Mouse (Mus musculus): ENCODE results near the gene Isca2. TPM values are rescaled to one million over a fixed set of nuclear protein-coding genes. Genes with fewer than 3 reads are reported as not detected.

The Isca2 gene
- 137 and 151 TPM in 2 replicates for polyA plus RNA-seq (2015; fragmentation: Nextera tagmentation; extraction: Ambion mirVana)

GRCm38 (mm10) chr12:84772726-84773441 is at the start of gene Isca2, which contains the start of gene Npc2:
Gene Isca2 (plus strand): TSS chr12:84773251.
Gene Npc2 (minus strand): TSS chr12:84773152.
- H3K9ac ChIP-seq: peak within 1 kb of the TSS; percentile 79
- H3K4me2 ChIP-seq: peak within 1 kb of the TSS; percentile 84
- ATAC-seq (ENCODE audit: low FRiP score, low read depth): peak; percentile 99
- under 1% methylated on average over 48 of the region's 50 CpGs for WGBS
- peaks cover 37% of the 10 kb centered on the region for H3K4me1 ChIP-seq (replicated peaks)
- no peaks in the 10 kb centered on the region for H3K27me3 ChIP-seq
- no peaks in the 10 kb centered on the region for H3K36me3 ChIP-seq
- no peaks in the 10 kb centered on the region for H3K9me3 ChIP-seq
- peak within 1 kb of the TSS; percentile 87 for H3K27ac ChIP-seq (replicated peaks)
- H3K4me3 ChIP-seq: peak within 1 kb of the TSS; percentile 62

GRCm38 (mm10) chr12:84726391-84726790 is 46.7 kb upstream of the Isca2 start:
- no peaks in the 10 kb centered on the region for H3K27me3 ChIP-seq
- no peak overlapping the region for H3K9ac ChIP-seq
- ATAC-seq (ENCODE audit: low FRiP score, low read depth): no peak
- no peaks in the 10 kb centered on the region for H3K36me3 ChIP-seq
- no peak overlapping the region for H3K4me3 ChIP-seq
- H3K9me3 ChIP-seq: no peaks in the 10 kb centered on the region
- H3K4me1 ChIP-seq (replicated peaks): no peaks in the 10 kb centered on the region
- no peak overlapping the region for H3K4me2 ChIP-seq
- 88% methylated on average over 4 of the region's 4 CpGs for WGBS
- no peak overlapping the region for H3K27ac ChIP-seq (replicated peaks)

GRCm38 (mm10) chr12:84726986-84727385 is 46.1 kb upstream of the Isca2 start:
- Histone ChIP-seq H3K4me3 (no peak overlapping the region), H3K4me1 (replicated peaks) (no peaks in the 10 kb centered on the region), H3K4me2 (no peak overlapping the region), H3K27me3 (no peaks in the 10 kb centered on the region), H3K36me3 (no peaks in the 10 kb centered on the region), H3K27ac (replicated peaks) (no peak overlapping the region), H3K9ac (no peak overlapping the region), H3K9me3 (no peaks in the 10 kb centered on the region)
- 37% methylated on average over 4 of the region's 4 CpGs for whole genome bisulfite sequencing
- no peak for ATAC-seq (ENCODE audit: low FRiP score, low read depth)

GRCm38 (mm10) chr12:84727434-84727833 is 45.6 kb upstream of the Isca2 start:
- H3K9me3 ChIP-seq: no peaks in the 10 kb centered on the region
- no peak overlapping the region for H3K9ac ChIP-seq
- H3K4me1 ChIP-seq (replicated peaks): no peaks in the 10 kb centered on the region
- WGBS: 74% methylated on average over 5 of the region's 5 CpGs
- no peak overlapping the region for H3K4me3 ChIP-seq
- H3K27me3 ChIP-seq: no peaks in the 10 kb centered on the region
- no peak overlapping the region for H3K4me2 ChIP-seq
- no peak overlapping the region for H3K27ac ChIP-seq (replicated peaks)
- no peak for ATAC-seq (ENCODE audit: low FRiP score, low read depth)
- no peaks in the 10 kb centered on the region for H3K36me3 ChIP-seq

- ATAC-seq (ENCODE audit: low FRiP score, low read depth): no peak
These were observed 44.6 kb upstream of the Isca2 start for GRCm38 (mm10) chr12:84728421-84728820.

GRCm38 (mm10) chr12:84733366-84733765 is 39.7 kb upstream of the Isca2 start:
- WGBS: 77% methylated on average over 13 of the region's 13 CpGs
- no peaks in the 10 kb centered on the region for H3K27me3 ChIP-seq
- no peak overlapping the region for H3K4me2 ChIP-seq
- H3K4me3 ChIP-seq: no peak overlapping the region
- ATAC-seq (ENCODE audit: low FRiP score, low read depth): no peak
- H3K9ac ChIP-seq: no peak overlapping the region
- no peaks in the 10 kb centered on the region for H3K4me1 ChIP-seq (replicated peaks)
- no peaks in the 10 kb centered on the region for H3K36me3 ChIP-seq
- H3K27ac ChIP-seq (replicated peaks): no peak overlapping the region
- no peaks in the 10 kb centered on the region for H3K9me3 ChIP-seq

More at GRCm38 (mm10) chr12:84728421-84728820, 44.6 kb upstream of the Isca2 start:
- WGBS: 95% methylated on average over 10 of the region's 10 CpGs
- Histone ChIP-seq H3K4me1 (replicated peaks) (no peaks in the 10 kb centered on the region), H3K4me3 (no peak overlapping the region), H3K9me3 (no peaks in the 10 kb centered on the region), H3K27ac (replicated peaks) (no peak overlapping the region), H3K4me2 (no peak overlapping the region), H3K36me3 (no peaks in the 10 kb centered on the region), H3K9ac (no peak overlapping the region), H3K27me3 (no peaks in the 10 kb centered on the region)

- 87% methylated on average over 10 of the region's 10 CpGs for WGBS
- Histone ChIP-seq H3K27ac (replicated peaks) (no peak overlapping the region), H3K4me1 (replicated peaks) (no peaks in the 10 kb centered on the region), H3K36me3 (no peaks in the 10 kb centered on the region), H3K4me3 (no peak overlapping the region), H3K27me3 (no peaks in the 10 kb centered on the region), H3K9ac (no peak overlapping the region), H3K4me2 (no peak overlapping the region), H3K9me3 (no peaks in the 10 kb centered on the region)
- ATAC-seq (ENCODE audit: low FRiP score, low read depth): no peak
These were observed 29.6 kb upstream of the Isca2 start for GRCm38 (mm10) chr12:84743496-84743895.

- H3K4me2 ChIP-seq: no peak overlapping the region
- H3K4me3 ChIP-seq: no peak overlapping the region
- no peak overlapping the region for H3K27ac ChIP-seq (replicated peaks)
- no peaks in the 10 kb centered on the region for H3K27me3 ChIP-seq
- WGBS: 75% methylated on average over 4 of the region's 4 CpGs
- H3K4me1 ChIP-seq (replicated peaks): no peaks in the 10 kb centered on the region
- no peaks in the 10 kb centered on the region for H3K36me3 ChIP-seq
- no peak for ATAC-seq (ENCODE audit: low FRiP score, low read depth)
- no peak overlapping the region for H3K9ac ChIP-seq
- H3K9me3 ChIP-seq: no peaks in the 10 kb centered on the region
These were observed 27.4 kb upstream of the Isca2 start for GRCm38 (mm10) chr12:84745700-84746099.

GRCm38 (mm10) chr12:84748134-84748533 is 24.9 kb upstream of the Isca2 start:
- no peaks in the 10 kb centered on the region for H3K9me3 ChIP-seq
- H3K4me2 ChIP-seq: no peak overlapping the region
- no peak overlapping the region for H3K4me3 ChIP-seq
- ATAC-seq (ENCODE audit: low FRiP score, low read depth): no peak
- 76% methylated on average over 3 of the region's 3 CpGs for WGBS
- H3K9ac ChIP-seq: no peak overlapping the region
- no peaks in the 10 kb centered on the region for H3K36me3 ChIP-seq
- H3K4me1 ChIP-seq (replicated peaks): peaks cover 18% of the 10 kb centered on the region
- H3K27ac ChIP-seq (replicated peaks): no peak overlapping the region
- no peaks in the 10 kb centered on the region for H3K27me3 ChIP-seq

- ATAC-seq (ENCODE audit: low FRiP score, low read depth): no peak
- H3K4me1 ChIP-seq (replicated peaks): peaks cover 24% of the 10 kb centered on the region
- H3K4me3 ChIP-seq: no peak overlapping the region
- H3K9ac ChIP-seq: no peak overlapping the region
- 55% methylated on average over 14 of the region's 14 CpGs for WGBS
- no peaks in the 10 kb centered on the region for H3K36me3 ChIP-seq
- no peaks in the 10 kb centered on the region for H3K27me3 ChIP-seq
- H3K9me3 ChIP-seq: no peaks in the 10 kb centered on the region
- no peak overlapping the region for H3K4me2 ChIP-seq
- no peak overlapping the region for H3K27ac ChIP-seq (replicated peaks)
These were observed 22.4 kb upstream of the Isca2 start for GRCm38 (mm10) chr12:84750661-84751060.

GRCm38 (mm10) chr12:84752131-84752977 is 20.7 kb upstream of the Isca2 start:
- peaks cover 24% of the 10 kb centered on the region for H3K4me1 ChIP-seq (replicated peaks)
- WGBS: 18% methylated on average over 14 of the region's 14 CpGs
- no peak overlapping the region for H3K4me2 ChIP-seq
- H3K9ac ChIP-seq: no peak overlapping the region
- peak; percentile 81 for ATAC-seq (ENCODE audit: low FRiP score, low read depth)
- H3K9me3 ChIP-seq: no peaks in the 10 kb centered on the region
- peaks cover 4% of the 10 kb centered on the region; the same call in 1 of the 2 replicates for H3K36me3 ChIP-seq
- H3K27ac ChIP-seq (replicated peaks): peak overlapping the region; percentile 67
- no peaks in the 10 kb centered on the region for H3K27me3 ChIP-seq
- H3K4me3 ChIP-seq: no peak overlapping the region

Data from hindbrain, embryonic 15.5 days (tissue).